Mouse (Mus musculus) thymus, adult 2 months (tissue): ENCODE results near the gene Gal. TPM values are rescaled to one million over a fixed set of nuclear protein-coding genes. Genes with fewer than 3 reads are reported as not detected.
A peak's percentile ranks its signal among the peaks of the same experiment; 100 is the strongest.

Experiments
- DNase-seq: peaks from one replicate; pipeline ENCODE4 v3.0.0; 2021
- H3K27ac ChIP-seq: fragments of 200-500 bp; 2 replicates; pipeline ENCODE4 v1.5.1; 2012; ENCODE audit warnings: low read length, control low read depth; ENCODE audit not compliant: control insufficient read depth, insufficient read depth
- H3K27me3 ChIP-seq: fragments of 200-500 bp; 2 replicates; pipeline ENCODE4 v1.6.1; 2012; ENCODE audit warnings: mild to moderate bottlenecking, low read length, moderate library complexity, mixed read lengths; ENCODE audit not compliant: control insufficient read depth, insufficient read depth
- H3K36me3 ChIP-seq: fragments of 200-500 bp; 2 replicates; pipeline ENCODE4 v1.6.1; 2012; ENCODE audit warnings: mild to moderate bottlenecking, low read length, moderate library complexity; ENCODE audit not compliant: control insufficient read depth, insufficient read depth
- H3K4me1 ChIP-seq: fragments of 200-500 bp; replicated peaks from 2 replicates; pipeline ENCODE4 v1.6.1; 2012; ENCODE audit warnings: low read length; ENCODE audit not compliant: control insufficient read depth, insufficient read depth
- H3K4me3 ChIP-seq: fragments of 200-500 bp; 2 replicates; pipeline ENCODE4 v1.5.1; 2012; ENCODE audit warnings: mild to moderate bottlenecking, low read length, control low read depth, moderate library complexity; ENCODE audit not compliant: control insufficient read depth, insufficient read depth
- CTCF ChIP-seq: fragments of 200-500 bp; IDR thresholded peaks from 2 replicates; pipeline ENCODE4 v1.5.1; 2012; ENCODE audit warnings: mild to moderate bottlenecking, control low read depth, low read length, moderate library complexity, borderline replicate concordance; ENCODE audit not compliant: control insufficient read depth, poor library complexity, insufficient read depth; ENCODE audit errors: extremely low read depth
- POLR2A ChIP-seq: fragments of 200-500 bp; IDR thresholded peaks from 2 replicates; pipeline ENCODE4 v1.6.1; 2012; ENCODE audit warnings: mild to moderate bottlenecking, low read length, control low read depth, moderate library complexity; ENCODE audit not compliant: control insufficient read depth, poor library complexity, insufficient read depth; ENCODE audit errors: extremely low read depth
- WGBS: fragments of 180-500 bp; shearing (Covaris S2); methylation state at CpG from one replicate; pipeline ENCODE4 v1.1.7; 2018; 5-methylcytosine and 5-hydroxymethylcytosine counted together
- polyA plus RNA-seq: library from polyadenylated mRNA; depleted of rRNA; stranded (reverse); fragments of >200 nt; gene quantifications from 2 replicates; pipeline ENCODE4 v1.2.3, GENCODE M21; 2012

Gal gene
- polyA plus RNA-seq, 1 experiment = 3.4 TPM

GRCm38 (mm10) chr19:3449248-3449647, 34.9 kb upstream of the Gal start:
- H3K4me1 ChIP-seq = peaks cover 30% of the 10 kb centered on the region
- DNase-seq = no peak
- 66% methylated on average over 3 of the region's 3 CpGs for WGBS
- no peak overlapping the region for H3K27ac ChIP-seq
- no peaks in the 10 kb centered on the region for H3K27me3 ChIP-seq
- H3K4me3 ChIP-seq = no peak overlapping the region
- peaks cover 1% of the 10 kb centered on the region; the same call in 1 of the 2 replicates for H3K36me3 ChIP-seq
- no peak for TF ChIP-seq CTCF

- Histone ChIP-seq H3K27me3 (no peaks in the 10 kb centered on the region), H3K27ac (no peak overlapping the region), H3K36me3 (no peaks in the 10 kb centered on the region), H3K4me1 (peaks cover 22% of the 10 kb centered on the region), H3K4me3 (no peak overlapping the region)
- no peak for TF ChIP-seq POLR2A
- TF ChIP-seq CTCF = no peak
- WGBS = 82% methylated on average over 3 of the region's 3 CpGs
- no peak for DNase-seq
Observed at GRCm38 (mm10) chr19:3447348-3447747, 33.0 kb upstream of the Gal start.

DNA sequence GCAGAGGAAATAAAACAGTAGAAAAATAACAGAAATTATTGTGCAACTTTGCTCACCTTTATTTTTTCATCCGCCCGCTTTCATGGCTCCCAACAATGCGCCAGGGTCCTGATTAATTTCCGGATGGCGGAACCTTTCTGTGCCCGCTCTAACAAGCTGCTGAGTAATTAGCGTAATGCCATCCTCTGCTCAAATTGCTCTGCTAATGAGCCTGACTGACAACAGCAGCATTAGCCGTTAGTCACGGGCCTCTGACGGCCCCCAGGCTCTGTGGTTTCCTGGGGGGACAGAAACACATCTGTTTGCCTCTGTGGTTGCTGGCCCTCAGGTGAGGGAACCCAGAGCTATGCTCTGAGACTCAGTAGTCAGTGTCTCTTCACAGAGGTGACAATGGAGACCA, 26.7 kb upstream of the Gal start:
- H3K36me3 ChIP-seq = no peaks in the 10 kb centered on the region
- WGBS = 8% methylated on average over 10 of the region's 10 CpGs
- no peaks in the 10 kb centered on the region for H3K27me3 ChIP-seq
- peak overlapping the region; percentile 37; the same call in 1 of the 2 replicates for H3K27ac ChIP-seq
- DNase-seq = peak; percentile 24
- no peak overlapping the region for H3K4me3 ChIP-seq
- TF ChIP-seq CTCF = no peak
- TF ChIP-seq POLR2A = no peak
- H3K4me1 ChIP-seq = peaks cover 28% of the 10 kb centered on the region

DNA sequence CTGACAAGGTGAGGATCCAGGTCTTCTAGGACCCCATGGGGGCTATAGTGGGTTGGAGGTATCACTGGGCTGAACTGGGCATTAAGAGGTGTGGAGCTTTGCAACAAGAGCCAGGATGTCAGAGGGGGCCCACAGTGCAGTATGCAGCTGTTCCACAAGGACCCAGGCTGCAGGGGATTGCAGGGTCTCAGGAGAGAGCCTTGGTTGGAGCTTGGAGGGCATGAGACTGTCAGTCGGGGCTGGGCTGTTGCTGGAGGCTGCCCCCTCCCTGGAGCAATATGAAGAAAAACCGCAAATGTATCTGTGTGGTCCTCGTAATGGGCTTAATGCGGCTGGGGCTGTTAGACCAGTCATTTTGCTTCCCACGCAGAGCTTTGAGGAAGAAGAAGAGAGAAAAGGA, 26.3 kb upstream of the Gal start:
- WGBS = 5% methylated on average over 5 of the region's 5 CpGs
- Histone ChIP-seq H3K36me3 (no peaks in the 10 kb centered on the region), H3K27ac (peak overlapping the region; percentile 37; the same call in 1 of the 2 replicates), H3K27me3 (no peaks in the 10 kb centered on the region), H3K4me3 (no peak overlapping the region), H3K4me1 (peaks cover 28% of the 10 kb centered on the region)
- DNase-seq = no peak
- TF ChIP-seq POLR2A (no peak), CTCF (no peak)

DNA sequence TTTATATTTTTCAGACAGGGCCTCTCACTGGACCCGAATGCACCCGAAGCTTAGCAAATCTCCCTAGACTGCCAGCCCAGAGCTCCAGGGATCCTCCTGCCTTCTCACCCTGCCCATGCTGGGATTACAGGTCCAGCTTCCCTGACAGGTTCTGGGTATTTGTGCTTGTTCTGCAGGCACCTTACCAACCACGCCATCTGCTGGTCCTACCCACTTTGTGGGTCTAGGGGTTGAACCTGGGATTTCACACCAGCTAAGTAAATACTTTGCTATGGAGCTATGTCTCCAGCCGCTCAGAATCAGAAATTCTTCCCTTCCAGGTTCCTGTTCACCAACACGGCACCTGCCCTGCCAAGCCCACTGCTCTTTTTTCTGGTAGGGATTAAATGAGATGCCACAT, 23.6 kb upstream of the Gal start:
- peaks cover 37% of the 10 kb centered on the region for H3K4me1 ChIP-seq
- TF ChIP-seq POLR2A = no peak
- no peak for TF ChIP-seq CTCF
- H3K36me3 ChIP-seq = no peaks in the 10 kb centered on the region
- WGBS = 81% methylated on average over 5 of the region's 5 CpGs
- H3K27me3 ChIP-seq = no peaks in the 10 kb centered on the region
- no peak overlapping the region for H3K4me3 ChIP-seq
- no peak overlapping the region for H3K27ac ChIP-seq
- no peak for DNase-seq

DNA sequence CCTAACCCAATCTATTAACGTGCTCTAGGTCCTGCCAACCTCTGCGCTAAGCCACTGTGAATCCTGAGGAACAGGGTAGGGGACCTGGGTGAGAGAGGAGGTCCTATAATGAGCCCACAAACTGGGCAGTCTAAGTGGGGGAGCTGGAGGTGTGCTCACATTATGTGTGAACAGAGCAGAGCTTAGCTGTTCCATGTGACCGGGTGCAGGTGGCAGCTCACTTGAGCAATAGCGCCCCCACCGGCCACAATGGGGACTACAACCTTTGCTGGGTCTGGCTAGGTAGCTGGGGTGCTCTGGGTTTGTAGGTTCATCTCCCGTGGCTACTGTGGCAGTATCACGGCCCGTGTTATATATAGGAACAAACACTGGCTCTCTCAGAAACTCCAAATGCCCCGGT, 22.5 kb upstream of the Gal start:
- TF ChIP-seq POLR2A (no peak), CTCF (peak; percentile 66; the same call in 1 of the 2 replicates)
- H3K27ac ChIP-seq = no peak overlapping the region
- WGBS = 57% methylated on average over 9 of the region's 9 CpGs
- peaks cover 37% of the 10 kb centered on the region for H3K4me1 ChIP-seq
- H3K36me3 ChIP-seq = no peaks in the 10 kb centered on the region
- no peak overlapping the region for H3K4me3 ChIP-seq
- no peaks in the 10 kb centered on the region for H3K27me3 ChIP-seq
- peak; percentile 63 for DNase-seq

GRCm38 (mm10) chr19:3435824-3436223, 21.5 kb upstream of the Gal start:
- 87% methylated on average over 3 of the region's 3 CpGs for WGBS
- no peak for DNase-seq
- no peak for TF ChIP-seq CTCF
- no peak for TF ChIP-seq POLR2A
- H3K27me3 ChIP-seq = no peaks in the 10 kb centered on the region
- peaks cover 42% of the 10 kb centered on the region for H3K4me1 ChIP-seq
- H3K27ac ChIP-seq = no peak overlapping the region
- H3K36me3 ChIP-seq = no peaks in the 10 kb centered on the region
- no peak overlapping the region for H3K4me3 ChIP-seq
